Mouse (Mus musculus) liver, embryonic 14.5 days (tissue): ENCODE data around the gene Cebpb. TPM values are rescaled to one million over a fixed set of nuclear protein-coding genes. Genes with fewer than 3 reads are reported as not detected.

Source experiments
- ATAC-seq: fragments of 200-750 bp; cut with Nextera tagmentation; 2 replicates; pipeline ENCODE4 v1.8.0; 2017; ENCODE audit warnings: moderate number of reproducible peaks, mild to moderate bottlenecking, moderate library complexity; ENCODE audit not compliant: insufficient read depth
- DNase-seq, 3 experiments: peaks; one replicate each; pipeline ENCODE4 v3.0.0-alpha.2; 2012 to 2013; ENCODE audit warnings: low read depth in 3 of 3, low spot score in 3 of 3
- H3K27ac ChIP-seq: fragments of 300-500 bp; sonication (generic); 2 replicates; pipeline ENCODE4 v1.5.1; 2014; ENCODE audit warnings: moderate library complexity, mild to moderate bottlenecking, control low read depth, inconsistent platforms
- H3K27me3 ChIP-seq: fragments of 300-500 bp; sonication (generic); 2 replicates; pipeline ENCODE4 v1.6.1; 2014; ENCODE audit warnings: mild to moderate bottlenecking, low read length, moderate library complexity; ENCODE audit not compliant: control insufficient read depth, insufficient read depth
- H3K36me3 ChIP-seq: fragments of 300-500 bp; sonication (generic); replicated peaks from 2 replicates; pipeline ENCODE4 v1.6.1; 2014; ENCODE audit warnings: low read depth; ENCODE audit not compliant: control insufficient read depth, insufficient read depth
- H3K4me1 ChIP-seq, 2 experiments: fragments of 200-500 bp in 1 of 2; fragments of 300-500 bp in 1 of 2; sonication (generic) in 1 of 2; replicated peaks; 2 replicates each; pipeline ENCODE4 v1.6.1; 2012 to 2014; ENCODE audit warnings: antibody characterized with exemption in 1 of 2, inconsistent platforms in 1 of 2, low read length in 1 of 2; ENCODE audit not compliant: control insufficient read depth in 2 of 2, insufficient read depth in 2 of 2
- H3K4me2 ChIP-seq: fragments of 300-500 bp; sonication (generic); 2 replicates; pipeline ENCODE4 v1.6.1; 2014; ENCODE audit warnings: low read depth, mild to moderate bottlenecking, control low read depth, moderate library complexity
- H3K4me3 ChIP-seq, 2 experiments: fragments of 200-500 bp in 1 of 2; fragments of 300-500 bp in 1 of 2; sonication (generic) in 1 of 2; 2 replicates each; pipeline ENCODE4 v1.5.1; 2012 to 2014; ENCODE audit warnings: low read depth in 2 of 2, low read length in 2 of 2, mild to moderate bottlenecking in 2 of 2, control low read depth in 1 of 2, inconsistent platforms in 1 of 2, moderate library complexity in 1 of 2; ENCODE audit not compliant: insufficient read depth in 1 of 2
- H3K9ac ChIP-seq: fragments of 300-500 bp; sonication (generic); replicated peaks from 2 replicates; pipeline ENCODE4 v1.6.1; 2014; ENCODE audit warnings: mild to moderate bottlenecking, control low read depth, moderate library complexity
- H3K9me3 ChIP-seq: fragments of 300-500 bp; sonication (generic); 2 replicates; pipeline ENCODE4 v1.6.1; 2016; ENCODE audit warnings: low read length, mixed read lengths; ENCODE audit not compliant: control insufficient read depth
- CTCF ChIP-seq: IDR thresholded peaks from 2 replicates; pipeline ENCODE4 v1.5.1; 2016; ENCODE audit warnings: antibody characterized with exemption, low read depth, control low read depth
- EP300 ChIP-seq: IDR thresholded peaks from 2 replicates; pipeline ENCODE4 v1.6.1; 2016; ENCODE audit warnings: antibody characterized with exemption, low read depth
- WGBS: fragments of 180-500 bp; shearing (Covaris S2); extraction: QIAGEN DNeasy Blood & Tissue Kit; methylation state at CpG from one replicate; pipeline ENCODE4 v1.1.7; 2014; ENCODE audit not compliant: insufficient replicate concordance; 5-methylcytosine and 5-hydroxymethylcytosine counted together
- polyA plus RNA-seq, 2 experiments: library from polyadenylated mRNA; depleted of rRNA in 1 of 2; stranded (reverse) in 1 of 2; unstranded in 1 of 2; fragments of >200 nt; fragmentation: Nextera tagmentation in 1 of 2; extraction: Ambion mirVana in 1 of 2; gene quantifications; 2 replicates each; pipeline versions ENCODE4 v1.2.1 to v1.2.3; 2012 to 2014

The Cebpb gene
- polyA plus RNA-seq, 2 experiments = 12.8 to 17.2 TPM

GRCm38 (mm10) chr2:167659847-167660610 is 28.7 kb upstream of the Cebpb start:
- Histone ChIP-seq H3K9me3 (no peaks in the 10 kb centered on the region), H3K4me3 (peak overlapping the region; percentile 75 to 83), H3K4me2 (peak overlapping the region; percentile 91), H3K27ac (no peak overlapping the region), H3K36me3 (no peaks in the 10 kb centered on the region), H3K27me3 (no peaks in the 10 kb centered on the region), H3K9ac (peak overlapping the region; percentile 76), H3K4me1 (peaks cover 6 to 16% of the 10 kb centered on the region in 2 experiments)
- DNase-seq = no peak
- ATAC-seq = no peak
- TF ChIP-seq CTCF (no peak), EP300 (no peak)
- WGBS = 36% methylated on average over 13 of the region's 13 CpGs

GRCm38 (mm10) chr2:167660611-167660971 is 28.1 kb upstream of the Cebpb start:
- TF ChIP-seq EP300 (no peak), CTCF (no peak)
- Histone ChIP-seq H3K27me3 (no peaks in the 10 kb centered on the region), H3K9ac (peak overlapping the region; percentile 76), H3K4me2 (peak overlapping the region; percentile 91), H3K36me3 (no peaks in the 10 kb centered on the region), H3K4me3 (peak overlapping the region; percentile 75 to 83), H3K9me3 (no peaks in the 10 kb centered on the region), H3K4me1 (peaks cover 6 to 16% of the 10 kb centered on the region in 2 experiments), H3K27ac (no peak overlapping the region)
- DNase-seq = no peak
- 4% methylated on average over 12 of the region's 12 CpGs for WGBS
- ATAC-seq = no peak

GRCm38 (mm10) chr2:167661270-167662203 is 27.2 kb upstream of the Cebpb start, which contains the start of gene Gm20431:
TSS of gene Gm20431 (minus strand) at chr2:167661496.
- Histone ChIP-seq H3K9ac (peak within 1 kb of the TSS; percentile 76), H3K36me3 (no peaks in the 10 kb centered on the region), H3K9me3 (no peaks in the 10 kb centered on the region), H3K27me3 (no peaks in the 10 kb centered on the region), H3K4me2 (peak within 1 kb of the TSS; percentile 91), H3K27ac (peak within 1 kb of the TSS; percentile 28), H3K4me3 (peak within 1 kb of the TSS; percentile 75 to 83), H3K4me1 (peaks cover 6 to 16% of the 10 kb centered on the region in 2 experiments)
- peak; percentile 97 for ATAC-seq
- peak; percentile 84 to 87 (median 86) for DNase-seq
- TF ChIP-seq CTCF (peak; percentile 14; the same call in 1 of the 2 replicates), EP300 (no peak)
- under 1% methylated on average over 99 of the region's 110 CpGs for WGBS

- H3K36me3 ChIP-seq = no peaks in the 10 kb centered on the region
- TF ChIP-seq CTCF (no peak), EP300 (no peak)
- no peaks in the 10 kb centered on the region for H3K27me3 ChIP-seq
- no peak overlapping the region for H3K27ac ChIP-seq
- H3K4me3 ChIP-seq = no peak overlapping the region
- peaks cover 6 to 16% of the 10 kb centered on the region in 2 experiments for H3K4me1 ChIP-seq
- H3K4me2 ChIP-seq = peak overlapping the region; percentile 91
- ATAC-seq = no peak
- H3K9me3 ChIP-seq = no peaks in the 10 kb centered on the region
- WGBS = 38% methylated on average over 6 of the region's 6 CpGs
- DNase-seq = no peak
- no peak overlapping the region for H3K9ac ChIP-seq
Observed at GRCm38 (mm10) chr2:167662713-167663112, 26.0 kb upstream of the Cebpb start.
